Mouse (Mus musculus) erythroblast, embryonic 14.5 days (primary cell): Measurements from ENCODE around the gene Lim2. TPM values are rescaled to one million over a fixed set of nuclear protein-coding genes. Genes with fewer than 3 reads are reported as not detected.
"Not testable (repeated sequence)": the region's sequence is repeated elsewhere in the genome, so short reads cannot be mapped to it uniquely, and the experiment has no call there.

Source experiments
- H3K27me3 ChIP-seq: 2 replicates; pipeline ENCODE4 v1.6.1; 2012; ENCODE audit warnings: inconsistent platforms; ENCODE audit not compliant: control insufficient read depth
- H3K36me3 ChIP-seq: 2 replicates; pipeline ENCODE4 v1.6.1; 2012; ENCODE audit warnings: mild to moderate bottlenecking, inconsistent platforms; ENCODE audit not compliant: control insufficient read depth
- H3K4me1 ChIP-seq: 2 replicates; pipeline ENCODE4 v1.6.1; 2012; ENCODE audit warnings: inconsistent platforms; ENCODE audit not compliant: control insufficient read depth
- H3K4me3 ChIP-seq: replicated peaks from 2 replicates; pipeline ENCODE3; 2012; ENCODE audit warnings: moderate library complexity, mild to moderate bottlenecking, inconsistent platforms
- H3K9me3 ChIP-seq: 2 replicates; pipeline ENCODE4 v1.6.1; 2012; ENCODE audit warnings: low read length, inconsistent platforms, mixed read lengths; ENCODE audit not compliant: control insufficient read depth
- GATA1 ChIP-seq: IDR thresholded peaks from 2 replicates; pipeline ENCODE4 v1.6.1; 2012; ENCODE audit warnings: low read length, inconsistent platforms, mixed read lengths
- TAL1 ChIP-seq: IDR thresholded peaks from 3 replicates; pipeline ENCODE4 v1.6.1; 2012; ENCODE audit warnings: low read length, inconsistent platforms, mixed read lengths
- polyA plus RNA-seq: library from polyadenylated mRNA; stranded (reverse); fragments of >175 nt; gene quantifications from 2 replicates; pipeline ENCODE4 v1.2.3, GENCODE M21; 2012

Lim2 gene
- polyA plus RNA-seq: not detected in 2 replicates

DNA sequence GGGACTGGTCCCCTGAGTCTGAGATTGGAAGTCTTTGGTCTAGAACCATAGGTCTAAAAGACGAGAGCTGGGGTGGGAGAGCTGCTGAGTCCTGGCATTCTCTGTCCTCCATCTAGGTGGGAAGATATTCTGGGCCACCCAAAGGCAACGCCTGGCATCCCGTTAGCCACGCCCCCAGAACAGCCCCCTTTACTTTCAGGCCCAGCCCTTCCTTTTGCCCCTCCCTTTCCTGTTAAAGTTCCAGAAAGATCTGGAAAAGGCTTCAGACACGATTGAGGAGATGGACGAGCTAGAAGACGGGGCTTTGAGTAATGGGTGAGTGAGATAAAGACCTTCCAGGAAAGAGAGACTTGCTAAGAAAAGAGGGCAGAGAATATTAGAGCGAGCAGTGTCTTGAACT lies at the start of gene Lim2:
Lim2 (plus strand) TSS at position 265 of the 400 bp plus-strand sequence.
- no peak within 1 kb of the TSS for H3K4me3 ChIP-seq
- no peaks in the 10 kb centered on the region for H3K9me3 ChIP-seq
- H3K36me3 ChIP-seq: no peaks in the 10 kb centered on the region
- H3K4me1 ChIP-seq: no peaks in the 10 kb centered on the region
- H3K27me3 ChIP-seq: no peaks in the 10 kb centered on the region
- TF ChIP-seq GATA1 (no peak), TAL1 (no peak)

DNA sequence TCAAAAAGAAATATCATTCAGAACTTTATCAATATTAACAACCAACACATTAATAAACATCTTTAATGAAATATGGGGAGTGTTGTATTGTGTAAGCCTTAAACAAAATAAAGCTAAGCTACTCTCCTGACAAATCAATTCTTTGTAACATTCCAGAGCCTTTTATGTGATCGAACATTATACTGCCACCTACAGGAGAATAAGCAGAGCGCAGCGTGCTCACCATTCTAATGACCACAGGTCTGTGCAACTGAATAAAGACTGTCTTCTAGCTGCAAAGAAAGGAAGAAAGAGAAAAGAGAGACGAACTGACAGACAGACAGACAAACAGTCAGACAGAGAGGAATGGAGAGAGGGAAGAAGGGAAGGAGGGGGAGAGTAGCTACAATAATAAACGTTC lies 49.2 kb upstream of the Lim2 start:
- no peaks in the 10 kb centered on the region for H3K27me3 ChIP-seq
- TF ChIP-seq TAL1: no peak
- no peak for TF ChIP-seq GATA1
- H3K36me3 ChIP-seq: no peaks in the 10 kb centered on the region
- H3K4me3 ChIP-seq: no peak overlapping the region
- no peaks in the 10 kb centered on the region for H3K4me1 ChIP-seq
- no peaks in the 10 kb centered on the region for H3K9me3 ChIP-seq

GRCm38 (mm10) chr7:43392349-43393121 lies 34.9 kb upstream of the Lim2 start:
- H3K4me1 ChIP-seq: no peaks in the 10 kb centered on the region
- H3K9me3 ChIP-seq: no peaks in the 10 kb centered on the region
- no peaks in the 10 kb centered on the region for H3K36me3 ChIP-seq
- no peak overlapping the region for H3K4me3 ChIP-seq
- no peak for TF ChIP-seq GATA1
- TF ChIP-seq TAL1: no peak
- no peaks in the 10 kb centered on the region for H3K27me3 ChIP-seq

GRCm38 (mm10) chr7:43399501-43399900 lies 28.0 kb upstream of the Lim2 start:
- Histone ChIP-seq H3K36me3 (no peaks in the 10 kb centered on the region), H3K4me3 (no peak overlapping the region), H3K4me1 (no peaks in the 10 kb centered on the region), H3K27me3 (no peaks in the 10 kb centered on the region), H3K9me3 (no peaks in the 10 kb centered on the region)
- TF ChIP-seq TAL1 (no peak), GATA1 (no peak)

GRCm38 (mm10) chr7:43402718-43403117 lies 24.8 kb upstream of the Lim2 start:
- Histone ChIP-seq H3K27me3 (no peaks in the 10 kb centered on the region), H3K4me3 (no peak overlapping the region), H3K9me3 (no peaks in the 10 kb centered on the region), H3K36me3 (no peaks in the 10 kb centered on the region), H3K4me1 (no peaks in the 10 kb centered on the region)
- TF ChIP-seq GATA1 (no peak), TAL1 (no peak)

DNA sequence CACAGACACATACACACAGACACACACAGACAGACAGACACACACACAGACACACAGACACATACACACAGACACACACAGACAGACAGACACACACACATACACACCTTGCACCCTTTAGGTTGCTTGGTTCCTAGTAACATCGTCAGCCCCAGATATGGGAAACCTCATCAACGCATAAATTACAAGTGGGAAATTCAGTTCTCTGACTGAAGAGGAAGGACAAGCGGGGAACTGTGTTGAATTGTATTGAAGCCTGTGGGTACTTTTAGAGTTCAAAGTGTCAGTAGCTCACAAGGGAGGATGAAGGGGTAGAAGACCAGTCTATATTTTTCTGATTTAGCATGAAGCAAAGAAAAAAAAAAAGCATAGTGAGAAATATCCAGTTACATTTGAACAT lies 19.9 kb upstream of the Lim2 start:
- H3K36me3 ChIP-seq: no peaks in the 10 kb centered on the region
- TF ChIP-seq TAL1 (no peak), GATA1 (no peak)
- no peak overlapping the region for H3K4me3 ChIP-seq
- no peaks in the 10 kb centered on the region for H3K27me3 ChIP-seq
- no peaks in the 10 kb centered on the region for H3K9me3 ChIP-seq
- H3K4me1 ChIP-seq: no peaks in the 10 kb centered on the region

- Histone ChIP-seq H3K27me3 (no peaks in the 10 kb centered on the region), H3K4me1 (no peaks in the 10 kb centered on the region), H3K36me3 (no peaks in the 10 kb centered on the region), H3K9me3 (no peaks in the 10 kb centered on the region), H3K4me3 (no peak within 1 kb of the TSS)
- no peak for TF ChIP-seq TAL1
- TF ChIP-seq GATA1: no peak
Measured at GRCm38 (mm10) chr7:43408131-43408553, 19.3 kb upstream of the Lim2 start, which contains the start of gene Siglecg. TSS of gene Siglecg (plus strand) at chr7:43408204.

- Histone ChIP-seq H3K4me3 (no peak overlapping the region), H3K36me3 (no peaks in the 10 kb centered on the region), H3K4me1 (no peaks in the 10 kb centered on the region), H3K9me3 (no peaks in the 10 kb centered on the region), H3K27me3 (no peaks in the 10 kb centered on the region)
- TF ChIP-seq GATA1 (no peak), TAL1 (no peak)
Measured at GRCm38 (mm10) chr7:43409084-43409483, 18.4 kb upstream of the Lim2 start.

- H3K9me3 ChIP-seq, H3K27me3 ChIP-seq, H3K36me3 ChIP-seq, H3K4me1 ChIP-seq, H3K4me3 ChIP-seq: not testable (repeated sequence)
Measured at GRCm38 (mm10) chr7:43411724-43412123, 15.7 kb upstream of the Lim2 start.

- H3K27me3 ChIP-seq: no peaks in the 10 kb centered on the region
Measured at GRCm38 (mm10) chr7:43417298-43417697, 10.2 kb upstream of the Lim2 start.

More at GRCm38 (mm10) chr7:43417298-43417697, 10.2 kb upstream of the Lim2 start:
- Histone ChIP-seq H3K4me1 (no peaks in the 10 kb centered on the region), H3K36me3 (no peaks in the 10 kb centered on the region), H3K4me3 (no peak overlapping the region), H3K9me3 (peaks cover 4% of the 10 kb centered on the region)
- TF ChIP-seq TAL1 (no peak), GATA1 (no peak)
